Mouse (Mus musculus) adrenal gland, postnatal 4 days (tissue): ENCODE measurements around the gene Samd4. TPM values are rescaled to one million over a fixed set of nuclear protein-coding genes. Genes with fewer than 3 reads are reported as not detected.

Experiments
- microRNA-seq: library from miRNA; unstranded; fragments of <30 nt; microRNA quantifications from one replicate; pipeline ENCODE4 v1.2.0, GENCODE M21; 2021
- total RNA-seq, 2 experiments: library from RNA; stranded (reverse); gene quantifications; 2 replicates each; pipeline ENCODE4 v1.2.3; 2021

Samd4 gene
- total RNA-seq, 2 experiments from 2014 or later: 20.5 to 24.6 TPM

Small RNAs within 50 kb of the gene (microRNA-seq; reads per million reads assigned to microRNA genes)
- 16.6 reads per million, percentile 28 among the genes with 10 or more reads in this experiment for gene Mir378c

Other genes with a start within 250 kb of the Samd4 start
- 10 to 100 TPM; 13.5 to 17.2 TPM for gene Cdkn3, start 122.3 kb upstream of the Samd4 start, total RNA-seq
- gene Cnih1, start 94.4 kb upstream of the Samd4 start, total RNA-seq: 10 to 100 TPM; 97.2 to 98.1 TPM
- gene Gmfb, start 60.6 kb upstream of the Samd4 start, total RNA-seq: 100 to 1,000 TPM; 106 to 108 TPM
- gene Cgrrf1, start 50.7 kb upstream of the Samd4 start, total RNA-seq: 10 to 100 TPM; 34.9 to 36.8 TPM